In the genomic region with DNA sequence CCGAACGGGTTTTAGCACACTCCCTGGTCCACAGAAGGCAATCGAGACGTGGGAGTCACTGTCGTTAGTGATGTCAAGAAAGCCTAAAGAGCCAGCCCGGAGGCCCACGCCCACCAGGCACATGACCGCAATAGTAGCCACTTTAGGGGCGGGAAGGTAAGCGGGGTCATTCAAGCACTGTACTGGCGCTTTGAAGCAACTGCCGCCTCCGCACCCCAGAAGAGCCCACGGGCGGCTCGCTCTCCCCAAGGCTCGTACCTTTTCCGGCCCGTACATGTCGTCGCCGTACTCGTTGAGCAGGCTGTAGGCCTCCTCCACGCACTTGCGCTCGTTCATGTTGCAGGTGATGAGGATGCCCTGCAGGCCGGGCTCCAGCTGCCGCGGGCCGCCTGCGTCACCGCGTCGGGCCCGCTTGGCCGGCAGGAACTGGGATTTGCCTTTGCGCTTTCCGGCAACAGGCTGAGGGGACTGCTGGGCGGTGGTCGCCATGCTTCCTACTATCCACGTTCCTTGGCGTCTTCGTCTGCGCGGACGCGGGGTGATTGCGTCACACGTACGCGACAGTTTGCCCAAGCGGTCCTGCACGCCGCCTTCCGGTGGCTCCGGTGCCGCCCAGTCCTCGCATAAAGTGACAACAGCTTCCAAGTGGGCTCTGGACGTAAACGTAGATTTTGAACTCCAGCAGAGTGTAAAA, we compare ENCODE assay signal across 8 mouse cellular contexts. TPM values are rescaled to one million over a fixed set of nuclear protein-coding genes. Genes with fewer than 3 reads are reported as not detected.
DNase-seq lines count a peak whose midpoint lies in the region; ATAC-seq lines count a peak whose summit lies in the region.

A gene (minus strand): TSS at position 546 of the 694 bp plus-strand sequence.

- H3K27me3 ChIP-seq in intestine, embryonic 14.5 days (replicated peaks; ENCODE audit: control insufficient read depth, insufficient read depth, low read length), result no peaks in the 10 kb centered on the region

- H3K36me3 ChIP-seq in intestine, embryonic 14.5 days (ENCODE audit: control insufficient read depth, insufficient read depth, low read length), result peaks cover 37% of the 10 kb centered on the region

- H3K4me3 ChIP-seq in intestine, embryonic 14.5 days (ENCODE audit: low read depth, low read length), result peak within 1 kb of the TSS; percentile 89

- WGBS in intestine, embryonic 14.5 days, result under 1% methylated on average over 60 of the region's 60 CpGs

- peak; percentile 95 for ATAC-seq in intestine, embryonic 14.5 days (replicated peaks; ENCODE audit: low FRiP score, low TSS enrichment, low read depth)

- H3K4me1 ChIP-seq in intestine, embryonic 14.5 days (replicated peaks; ENCODE audit: control insufficient read depth, insufficient read depth, low read length), result peaks cover 9% of the 10 kb centered on the region; the same call in 1 of the 2 replicates

- intact Hi-C loops in left cerebral cortex, postnatal 14 days (cut with DNase I), result no loop called here

- peak; percentile 93 to 95 for DNase-seq in adrenal gland, adult 18-20 months (ENCODE audit: low spot score in 2 of 2)
- peak; percentile 96 for DNase-seq in embryo, embryonic 11 days
- peak; percentile 82 for DNase-seq in gastrocnemius, postnatal 25 days
- peak; percentile 97 for DNase-seq in intestine, embryonic 14.5 days (ENCODE audit: low spot score)
- DNase-seq in left cerebral cortex, postnatal 14 days (ENCODE audit: low spot score in 2 of 2), result peak; percentile 94 to 98
- DNase-seq in mesoderm, embryonic 11.5 days (ENCODE audit: low read depth, low spot score), result peak; percentile 96
- peak; percentile 90 to 94 for DNase-seq in right cerebral cortex, postnatal 36 days (ENCODE audit: low spot score in 2 of 2)
- DNase-seq in yolk sac, embryonic 10.5 days (ENCODE audit: low spot score), result peak; percentile 88

- H3K27ac ChIP-seq in intestine, embryonic 14.5 days (ENCODE audit: low read depth), result peak within 1 kb of the TSS; percentile 74

- H3K9ac ChIP-seq in intestine, embryonic 14.5 days (ENCODE audit: low read length), result peak within 1 kb of the TSS; percentile 84

- no peaks in the 10 kb centered on the region for H3K9me3 ChIP-seq in intestine, embryonic 14.5 days (ENCODE audit: control insufficient read depth, low read length)

- peak within 1 kb of the TSS; percentile 92 for H3K4me2 ChIP-seq in intestine, embryonic 14.5 days (ENCODE audit: low read length)

RNA-seq across cellular contexts. Expression of the gene that starts here (rescaled TPM):
- 10 to 100 TPM; 30.2 to 30.4 TPM for total RNA-seq in adrenal gland, adult 18-20 months (2021)
- total RNA-seq in gastrocnemius, postnatal 25 days (2021), result 10 to 100 TPM; 12.8 to 13.9 TPM
- polyA plus RNA-seq in intestine, embryonic 14.5 days (2014; fragmentation: Nextera tagmentation; extraction: Ambion mirVana), result 84.4 and 90.9 TPM in 2 replicates
- total RNA-seq in left cerebral cortex, postnatal 14 days (2021), result 10 to 100 TPM; 33.8 to 38.8 TPM

Comparison
In these comparisons a context has a peak if more than half of its experiments do, and no peak if none do; other contexts are left out.
1. Peak in every context shown above with its lines: DNase-seq, ATAC-seq, H3K4me3 ChIP-seq and H3K27ac ChIP-seq.